Mouse (Mus musculus): ENCODE measurements around the gene Gm12355.
"Not testable (repeated sequence)": the region's sequence is repeated elsewhere in the genome, so short reads cannot be mapped to it uniquely, and the experiment has no call there.

The Gm12355 gene

DNA sequence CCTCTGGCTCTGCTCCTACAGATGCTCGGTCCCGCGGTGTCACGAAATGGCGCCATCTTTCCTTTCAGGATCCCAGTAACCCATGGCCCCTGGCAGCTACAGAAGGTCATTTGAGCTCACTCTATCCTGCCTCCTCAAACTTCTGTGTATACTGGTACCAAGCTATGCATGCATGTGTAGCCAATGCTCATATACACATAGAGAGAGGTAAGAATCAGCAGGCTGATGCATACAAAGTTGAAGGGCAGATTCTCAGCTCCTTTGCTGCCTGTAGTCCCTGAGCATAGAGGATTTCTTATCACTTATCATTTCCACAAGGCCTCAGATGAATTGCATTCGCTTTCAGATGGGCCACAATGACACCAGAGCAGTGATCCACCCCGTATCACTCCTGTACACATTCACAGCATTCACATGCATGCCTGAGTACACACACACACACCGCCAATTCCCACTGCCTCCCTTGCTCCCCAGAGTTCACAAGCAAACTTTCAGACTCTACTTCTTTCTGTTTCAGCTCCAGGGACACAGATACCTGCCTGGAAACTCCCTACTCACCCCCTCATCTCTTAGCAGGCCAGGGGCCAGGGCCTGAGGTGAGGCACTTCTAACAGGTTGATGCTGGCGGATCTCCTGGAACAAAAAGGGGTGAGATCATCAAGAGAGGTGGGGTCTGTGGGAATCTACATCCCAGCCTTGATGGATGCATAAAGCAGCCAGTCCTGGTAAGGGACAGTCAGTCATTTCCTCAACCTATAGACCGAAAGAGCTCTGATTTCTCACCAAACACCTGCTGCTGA, at the start of gene Gm12355, which contains the start of gene Gsdma3:
TSS of gene Gm12355 (minus strand) at position 51 of the 800 bp plus-strand sequence.
TSS of gene Gsdma3 (plus strand) at position 750 of the 800 bp plus-strand sequence.
- DNase-seq = no peak

DNA sequence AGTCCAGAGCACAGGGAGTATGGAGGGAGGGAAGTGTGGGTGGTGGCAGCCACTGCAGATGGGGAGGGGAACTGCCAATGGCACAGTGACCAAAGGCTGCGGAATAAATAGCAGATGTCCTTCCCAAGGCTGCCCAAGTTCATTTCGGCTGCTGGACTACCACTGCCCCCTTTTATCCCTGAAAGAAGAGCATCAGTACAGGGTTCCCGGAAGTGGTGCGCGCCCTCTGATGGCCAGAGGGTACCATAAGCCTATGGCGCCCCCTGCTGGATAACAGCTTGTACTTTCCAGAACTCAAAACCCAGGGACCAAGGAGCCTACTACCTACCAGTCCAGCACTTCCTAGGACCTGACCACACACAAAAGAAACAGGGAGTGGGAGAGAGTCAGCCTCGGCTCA, 47.7 kb upstream of the Gm12355 start:
- peak; percentile 74 for DNase-seq

DNA sequence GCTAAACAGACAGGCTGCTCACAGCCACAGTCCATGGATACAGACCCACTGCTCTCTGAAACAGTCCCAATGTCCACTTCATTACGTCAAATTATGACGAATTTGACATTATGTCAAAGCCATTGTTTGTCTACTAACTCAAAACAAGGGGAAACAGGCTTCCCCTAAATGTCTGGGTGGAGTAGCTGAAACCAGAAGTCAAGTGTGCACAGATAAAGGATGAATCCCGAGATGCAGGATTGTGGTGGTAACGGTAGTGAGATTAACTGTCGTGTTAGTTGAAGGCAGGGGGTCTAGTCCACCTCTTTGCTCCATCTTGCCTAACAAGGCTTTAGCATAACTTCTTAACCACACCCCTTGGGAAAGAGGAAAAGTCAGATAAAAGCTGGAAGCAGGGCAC, 47.0 kb upstream of the Gm12355 start:
- DNase-seq = no peak

DNA sequence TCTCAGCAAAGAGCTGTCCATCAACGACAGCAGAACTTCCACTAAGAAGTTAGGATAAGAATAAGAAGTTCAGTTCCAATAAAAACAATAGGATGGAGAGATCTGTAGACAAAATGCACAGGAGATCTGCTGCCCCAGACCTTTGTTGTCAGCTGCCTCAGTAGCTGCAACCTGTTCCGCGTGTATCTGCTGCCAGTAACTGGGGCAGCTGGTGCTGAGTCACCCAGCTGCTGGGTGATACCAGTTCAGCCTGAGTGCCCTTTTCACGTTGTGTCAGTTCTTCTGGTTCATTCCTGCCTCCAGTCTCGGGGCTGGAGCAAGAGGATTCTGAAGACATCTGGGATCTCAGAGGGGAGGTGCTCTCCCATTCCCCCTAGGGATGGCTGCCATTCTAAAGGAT, 46.4 kb upstream of the Gm12355 start:
- no peak for DNase-seq

DNA sequence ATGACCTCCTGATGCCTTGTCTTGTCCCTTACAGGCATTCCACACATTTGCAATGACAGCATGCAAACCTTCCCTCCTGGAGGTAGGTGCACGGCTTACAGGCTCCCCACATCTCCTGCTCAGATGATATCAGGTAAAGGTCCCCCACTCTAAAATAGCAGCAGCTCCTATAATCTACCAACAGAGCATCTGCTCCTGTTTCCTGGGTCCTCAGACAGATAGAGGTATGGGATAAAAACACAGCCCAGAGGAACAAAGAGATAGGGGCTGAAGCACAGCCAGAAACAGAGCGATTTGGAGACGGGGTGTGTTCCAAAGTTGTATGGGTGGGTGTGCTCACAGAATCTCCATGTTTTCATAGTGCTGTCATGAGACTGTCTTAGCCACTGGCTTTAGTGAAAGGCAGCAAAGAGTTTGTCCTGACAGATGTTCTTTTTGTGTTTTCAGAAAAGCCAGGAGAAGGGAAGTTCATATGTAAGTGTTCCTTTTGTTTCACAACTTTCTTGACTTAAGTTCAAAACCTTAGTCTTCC, 45.9 kb upstream of the Gm12355 start:
- DNase-seq = no peak

DNA sequence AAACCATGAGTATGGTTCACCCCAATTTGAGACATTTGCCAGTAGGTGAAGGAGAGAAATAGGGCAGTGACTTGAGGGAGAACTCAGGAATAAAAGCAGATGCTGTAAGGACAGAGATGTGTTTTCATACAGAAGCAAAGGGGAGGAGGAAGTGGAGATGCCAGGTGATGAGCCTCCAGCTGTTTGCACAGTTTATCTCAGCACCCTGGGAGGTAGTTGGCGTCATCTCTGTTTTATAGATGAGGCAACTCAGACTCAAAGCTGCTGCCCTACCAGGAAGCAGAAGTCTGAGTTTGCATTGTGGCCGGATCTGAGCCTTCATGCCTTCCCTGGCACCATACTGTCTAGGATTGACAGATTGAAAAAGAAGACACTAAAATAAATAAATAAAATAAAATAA, 43.5 kb upstream of the Gm12355 start:
- peak; percentile 31 for DNase-seq

DNA sequence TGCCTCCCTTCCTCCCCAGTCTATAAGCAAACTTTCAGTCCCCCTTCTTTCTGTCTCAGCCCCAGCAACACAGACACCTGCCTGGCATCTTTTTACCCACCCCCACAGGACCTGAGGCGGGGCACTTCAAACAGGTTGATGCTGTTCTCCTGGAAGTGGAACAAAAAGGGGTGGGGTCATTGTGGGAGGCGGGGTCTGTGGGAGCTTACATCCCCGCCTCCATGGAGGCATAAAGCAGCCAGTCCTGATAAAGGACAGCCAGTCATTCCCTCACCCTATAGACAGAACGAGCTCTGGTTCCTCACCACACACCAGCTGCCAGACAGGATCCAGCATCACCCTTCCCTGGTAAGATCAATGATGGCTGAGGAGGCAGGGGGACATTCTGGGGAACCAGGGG, 38.6 kb upstream of the Gm12355 start, which contains the start of gene Gsdma:
TSS of gene Gsdma (plus strand) at position 261 of the 400 bp plus-strand sequence.
- DNase-seq = no peak

DNA sequence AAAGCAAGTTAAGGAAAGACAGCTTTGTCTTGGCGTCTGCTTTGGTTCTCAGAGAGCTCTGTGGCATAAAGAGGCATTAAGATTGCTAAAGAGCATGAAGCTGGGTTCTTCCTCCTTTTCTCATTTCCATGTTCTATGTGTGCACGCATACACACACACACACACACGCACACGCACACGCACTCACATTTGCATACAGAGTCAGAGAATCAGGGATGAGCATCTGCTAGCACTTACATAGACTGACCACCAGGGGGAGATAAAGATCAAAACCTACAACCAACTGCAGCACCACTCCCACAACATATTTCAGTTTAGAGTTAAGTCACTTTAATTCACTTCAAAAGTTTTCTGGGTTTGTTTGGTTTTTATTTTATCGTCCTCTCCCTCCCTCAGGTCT, 35.1 kb upstream of the Gm12355 start:
- peak; percentile 52 for DNase-seq

DNA sequence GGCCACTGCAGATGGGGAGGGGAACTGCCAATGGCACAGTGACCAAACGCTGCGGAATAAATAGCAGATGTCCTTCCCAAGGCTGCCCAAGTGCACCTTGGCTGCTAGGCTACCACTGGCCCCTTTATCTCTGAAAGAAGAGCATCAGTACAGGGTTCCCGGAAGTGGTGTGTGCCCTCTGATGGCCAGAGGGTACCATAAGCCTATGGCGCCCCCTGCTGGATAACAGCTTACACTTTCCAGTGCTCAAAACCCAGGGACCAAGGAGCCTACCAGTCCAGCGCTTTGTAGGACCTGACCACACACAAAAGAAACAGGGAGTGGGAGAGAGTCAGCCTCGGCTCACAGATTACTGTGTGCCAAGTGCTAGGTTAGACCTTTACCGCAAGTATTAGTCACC, 29.6 kb upstream of the Gm12355 start:
- peak; percentile 65 for DNase-seq

DNA sequence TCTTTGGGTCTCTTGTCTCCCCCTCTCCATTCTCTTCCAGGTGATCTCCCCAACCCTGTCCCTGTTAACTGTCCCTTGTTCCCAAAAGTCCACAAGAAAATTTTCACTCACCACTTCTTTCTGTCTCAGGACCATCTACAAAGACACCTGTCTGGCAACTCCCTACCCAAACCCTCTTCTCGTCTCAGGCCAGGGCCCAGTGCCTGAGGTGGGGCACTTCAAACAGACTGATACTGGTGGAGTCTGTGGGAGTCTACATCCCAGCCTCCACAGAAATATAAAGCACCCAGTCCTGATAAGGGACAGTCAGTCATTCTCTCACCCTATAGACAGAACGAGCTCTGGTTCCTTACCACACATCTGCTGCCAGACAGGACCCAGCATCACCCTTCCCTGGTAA, 21.0 kb upstream of the Gm12355 start, which contains the start of gene Gsdma2:
TSS of gene Gsdma2 (plus strand) at position 301 of the 400 bp plus-strand sequence.
- DNase-seq = no peak

DNA sequence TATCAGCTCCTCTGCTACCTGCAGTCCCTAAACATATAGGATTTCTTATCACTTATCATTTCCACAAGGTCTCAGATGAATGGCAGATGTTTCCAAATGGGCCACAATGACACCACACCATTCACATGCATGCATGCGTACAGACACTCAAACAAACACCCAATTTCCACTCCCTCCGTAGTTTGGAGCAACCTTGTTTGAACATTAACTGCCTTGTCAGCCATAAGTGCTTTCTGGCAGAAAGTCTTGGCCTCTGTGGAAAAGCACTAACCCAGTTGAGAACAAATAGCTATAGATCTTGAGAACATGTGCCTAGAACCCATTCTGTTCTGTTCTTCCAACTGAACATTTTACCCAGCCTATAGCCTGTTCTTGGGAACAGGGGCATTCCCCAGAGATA, 20.5 kb upstream of the Gm12355 start:
- DNase-seq = no peak

DNA sequence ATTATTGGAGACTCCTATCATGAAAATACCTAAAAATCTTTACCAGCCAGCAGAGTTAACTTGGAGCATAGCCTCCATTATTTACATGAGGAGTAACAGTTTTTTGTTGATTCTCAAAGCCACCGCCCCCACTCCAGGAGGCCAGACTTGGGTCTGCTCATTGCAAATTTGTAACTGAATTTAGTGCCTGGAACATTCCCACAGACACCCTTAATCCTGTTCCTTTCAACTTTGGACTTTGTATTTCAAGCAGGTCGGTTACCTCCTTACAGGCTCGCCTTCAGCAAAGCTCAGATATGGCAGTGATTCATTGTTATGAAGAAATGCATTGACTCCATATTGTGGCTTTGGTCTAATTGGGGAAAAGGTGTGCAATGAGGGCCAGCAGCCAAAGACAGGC, 19.3 kb upstream of the Gm12355 start:
- DNase-seq = no peak

DNA sequence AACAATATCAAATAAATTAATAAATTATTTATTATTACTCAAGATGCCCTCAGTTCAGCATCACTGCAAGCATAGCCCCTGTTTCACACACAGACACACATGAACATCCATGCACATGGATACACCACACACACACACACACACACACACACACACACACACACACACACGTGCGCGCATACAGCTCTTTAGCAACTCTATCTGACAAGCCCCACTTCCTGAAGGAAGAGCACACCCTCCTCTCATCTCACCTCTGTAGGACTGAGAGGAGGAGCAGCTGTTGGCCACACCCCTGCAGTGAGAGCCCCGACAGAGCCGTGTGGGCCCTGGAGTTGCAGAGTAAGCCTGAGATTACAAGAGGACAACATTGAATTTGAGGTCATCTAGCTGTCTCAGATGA, 14.6 kb upstream of the Gm12355 start:
- DNase-seq = peak; percentile 3

DNA sequence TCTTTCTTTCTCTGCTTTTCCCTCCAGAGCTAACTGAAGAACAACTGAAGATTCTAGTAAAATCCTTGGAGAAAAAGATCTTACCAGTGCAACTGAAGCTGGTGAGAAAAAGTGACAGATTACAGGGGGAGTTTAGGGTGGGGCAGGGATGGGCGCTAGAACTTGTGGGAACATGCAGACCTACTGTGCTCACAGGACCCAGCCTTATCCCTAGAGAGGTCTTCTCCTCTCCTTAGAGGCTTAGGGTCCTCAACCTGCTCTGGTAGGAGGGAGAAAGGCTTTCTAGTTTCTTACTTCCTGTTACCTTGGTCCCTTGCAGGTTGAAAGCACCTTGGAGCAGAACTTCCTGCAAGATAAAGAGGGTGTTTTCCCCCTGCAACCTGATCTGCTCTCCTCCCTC, 12.0 kb upstream of the Gm12355 start:
- no peak for DNase-seq

DNA sequence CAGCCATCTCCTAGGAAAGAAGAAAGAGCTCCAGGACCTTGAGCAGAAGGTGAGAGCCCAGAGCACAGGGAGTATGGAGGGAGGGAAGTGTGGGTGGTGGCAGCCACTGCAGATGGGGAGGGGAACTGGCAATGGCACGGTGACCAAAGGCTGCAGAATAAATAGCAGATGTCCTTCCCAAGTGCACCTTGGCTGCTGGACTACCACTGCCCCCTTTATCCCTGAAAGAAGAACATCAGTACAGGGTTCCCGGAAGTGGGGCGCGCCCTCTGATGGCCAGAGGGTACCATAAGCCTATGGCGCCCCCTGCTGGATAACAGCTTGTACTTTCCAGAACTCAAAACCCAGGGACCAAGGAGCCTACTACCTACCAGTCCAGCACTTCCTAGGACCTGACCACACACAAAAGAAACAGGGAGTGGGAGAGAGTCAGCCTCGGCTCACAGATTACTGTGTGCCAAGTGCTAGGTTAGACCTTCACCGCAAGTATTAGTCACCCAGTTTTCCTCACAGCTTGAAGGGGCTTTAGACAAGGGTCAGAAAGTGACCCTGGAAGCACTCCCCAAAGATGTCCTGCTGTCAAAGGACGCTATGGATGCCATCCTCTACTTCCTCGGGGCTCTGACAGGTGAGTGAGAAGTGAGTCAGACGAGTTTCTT, 10.0 kb upstream of the Gm12355 start:
- peak; percentile 58 for DNase-seq

DNA sequence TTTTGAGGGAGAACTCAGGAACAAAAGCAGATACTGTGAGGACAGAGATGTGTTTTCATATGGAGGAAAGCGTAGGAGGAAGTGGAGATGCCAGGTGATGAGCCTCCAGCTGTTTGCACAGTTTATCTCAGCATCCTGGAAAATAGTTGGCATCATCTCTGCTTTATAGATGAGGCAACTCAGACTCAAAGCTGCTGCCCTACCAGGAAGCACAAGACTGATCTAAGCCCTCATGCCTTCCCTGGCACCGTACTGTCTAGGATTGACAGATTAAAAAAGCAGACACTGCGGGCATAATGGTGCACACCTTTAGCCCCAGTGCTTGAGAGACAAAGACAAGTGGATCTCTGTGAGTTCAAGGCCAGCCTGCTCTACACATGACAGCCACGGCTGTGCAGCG, 5.2 kb upstream of the Gm12355 start:
- no peak for DNase-seq

DNA sequence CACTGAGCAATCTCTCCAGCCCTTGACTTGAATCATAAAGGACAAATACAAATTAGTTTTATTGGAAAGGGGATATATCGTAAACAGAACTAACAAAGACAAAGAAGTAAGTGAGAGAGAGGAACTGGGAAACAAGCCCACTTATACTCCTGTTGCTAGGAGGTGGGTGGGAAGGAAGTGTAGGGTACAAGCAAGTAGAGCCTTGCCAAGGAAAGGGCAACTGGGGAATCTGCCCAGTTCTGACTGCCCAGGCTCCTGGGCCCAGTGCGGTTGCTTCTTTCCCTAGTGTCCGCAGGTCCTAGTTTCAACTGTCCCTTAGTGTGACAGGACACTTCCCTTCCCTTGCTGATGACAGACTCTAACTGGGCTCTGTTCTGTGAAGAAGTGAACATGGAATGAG, 3.2 kb upstream of the Gm12355 start:
- DNase-seq = no peak

DNA sequence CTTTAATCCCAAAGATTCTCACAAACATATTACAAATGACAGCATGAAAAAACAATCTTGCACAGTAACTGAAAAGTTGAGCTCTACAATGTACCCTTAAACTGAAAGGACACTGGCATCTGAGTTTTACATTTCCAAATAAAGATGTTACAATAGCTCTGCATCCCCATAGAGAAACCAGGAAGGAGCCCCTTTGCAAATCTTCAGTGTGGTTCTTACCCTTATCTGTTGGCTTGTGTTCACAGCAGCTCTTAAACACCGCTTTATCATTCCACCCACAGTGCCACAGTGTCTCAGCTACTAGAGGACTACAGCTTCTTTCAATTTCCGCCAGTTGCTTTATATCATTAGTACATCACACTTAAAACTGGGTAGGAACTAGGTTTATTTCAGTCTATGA, 1.1 kb downstream of the Gm12355 start:
- not testable (repeated sequence) for DNase-seq

DNA sequence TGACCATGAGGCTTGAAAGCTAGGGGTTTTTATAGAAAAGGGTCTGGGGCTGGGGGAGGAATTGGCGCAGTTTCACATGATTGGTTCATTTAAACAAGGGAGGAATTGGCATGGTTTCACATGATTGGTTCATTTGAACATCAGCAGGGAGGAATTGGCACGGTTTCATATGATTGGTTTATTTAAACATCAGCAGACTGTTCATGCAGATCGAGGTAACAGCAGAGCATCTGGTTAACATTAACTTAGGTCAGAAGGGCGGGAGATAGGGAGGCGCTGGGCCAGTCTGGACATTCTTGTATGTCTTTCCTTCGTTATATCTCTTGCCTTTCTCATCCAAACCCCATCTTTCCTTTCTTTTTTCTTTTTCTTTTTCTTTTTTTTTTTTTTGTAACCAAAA, 1.5 kb downstream of the Gm12355 start:
- DNase-seq = not testable (repeated sequence)

DNA sequence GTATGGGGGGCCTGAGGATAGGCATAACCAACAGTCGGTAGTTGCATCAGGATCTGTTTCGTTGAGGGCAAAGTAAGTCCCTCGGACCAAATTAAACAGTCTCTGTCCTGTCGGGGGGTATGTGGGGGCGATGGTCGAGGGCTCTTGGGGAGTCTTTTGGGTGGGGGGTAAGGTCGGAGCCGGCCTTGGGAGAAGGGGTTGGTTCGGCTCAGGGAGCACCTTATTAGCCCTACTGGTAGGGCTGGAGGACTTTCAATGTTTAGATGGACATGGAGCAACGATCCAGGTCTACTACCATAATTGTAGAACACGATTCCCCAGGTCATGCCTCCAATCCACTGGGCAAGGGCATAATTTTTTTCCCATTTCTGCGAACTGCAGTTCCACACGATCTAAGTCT, 4.7 kb downstream of the Gm12355 start:
- DNase-seq = no peak

DNA sequence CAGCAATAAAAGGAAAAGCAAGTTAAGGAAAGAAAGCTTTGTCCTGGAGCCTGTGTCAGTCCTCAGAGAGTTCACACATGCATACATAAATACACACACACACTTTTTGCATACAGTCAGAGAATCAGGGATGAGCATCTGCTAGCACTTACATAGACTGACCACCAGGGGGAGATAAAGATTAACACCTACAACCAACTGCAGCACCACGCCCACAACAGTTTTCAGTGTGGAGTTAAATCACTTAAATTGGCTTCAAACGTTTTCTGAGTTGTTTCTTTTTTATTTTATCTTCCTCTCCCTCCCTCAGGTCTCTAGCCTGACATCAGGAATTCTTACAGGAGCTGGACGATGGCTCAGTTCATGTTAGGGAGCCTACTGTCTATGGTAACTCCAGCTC, 18.7 kb downstream of the Gm12355 start:
- peak; percentile 58 for DNase-seq

DNA sequence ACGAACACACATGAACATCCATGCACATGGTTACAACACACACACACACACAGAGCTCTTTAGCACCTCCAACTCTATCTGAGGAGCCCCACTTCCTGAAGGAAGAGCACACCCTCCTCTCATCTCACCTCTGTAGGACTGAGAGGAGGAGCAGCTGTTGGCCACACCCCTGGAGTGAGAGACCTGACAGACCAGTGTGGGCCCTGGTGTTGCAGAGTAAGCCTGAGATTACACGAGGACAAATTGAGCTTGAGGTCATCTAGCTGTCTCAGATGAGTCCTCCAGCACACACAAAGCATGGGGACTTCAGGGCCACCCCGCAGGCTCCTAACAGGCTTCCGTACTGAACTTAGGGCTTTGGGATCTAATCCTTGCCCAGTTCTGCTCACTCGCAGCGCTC, 20.6 kb downstream of the Gm12355 start:
- not testable (repeated sequence) for DNase-seq

DNA sequence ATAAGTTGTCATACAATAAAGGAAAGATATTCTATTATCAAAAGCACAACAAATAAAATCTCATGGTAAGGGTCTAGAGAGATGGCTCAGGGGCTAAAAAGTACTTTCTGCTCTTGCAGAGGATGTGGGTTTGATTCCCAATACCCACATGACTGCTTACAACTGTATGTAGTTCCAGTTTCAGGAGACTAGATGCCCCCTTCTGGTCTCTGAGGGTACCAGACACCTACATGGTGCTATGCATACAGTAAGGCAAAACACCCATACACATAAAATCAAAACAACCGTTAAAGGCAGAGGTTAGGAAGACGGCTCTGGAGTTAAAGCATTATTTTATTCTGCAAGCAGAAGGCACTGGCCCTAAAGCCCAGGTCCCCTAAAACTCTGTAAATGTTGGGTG, 21.5 kb downstream of the Gm12355 start:
- peak; percentile 31 for DNase-seq

DNA sequence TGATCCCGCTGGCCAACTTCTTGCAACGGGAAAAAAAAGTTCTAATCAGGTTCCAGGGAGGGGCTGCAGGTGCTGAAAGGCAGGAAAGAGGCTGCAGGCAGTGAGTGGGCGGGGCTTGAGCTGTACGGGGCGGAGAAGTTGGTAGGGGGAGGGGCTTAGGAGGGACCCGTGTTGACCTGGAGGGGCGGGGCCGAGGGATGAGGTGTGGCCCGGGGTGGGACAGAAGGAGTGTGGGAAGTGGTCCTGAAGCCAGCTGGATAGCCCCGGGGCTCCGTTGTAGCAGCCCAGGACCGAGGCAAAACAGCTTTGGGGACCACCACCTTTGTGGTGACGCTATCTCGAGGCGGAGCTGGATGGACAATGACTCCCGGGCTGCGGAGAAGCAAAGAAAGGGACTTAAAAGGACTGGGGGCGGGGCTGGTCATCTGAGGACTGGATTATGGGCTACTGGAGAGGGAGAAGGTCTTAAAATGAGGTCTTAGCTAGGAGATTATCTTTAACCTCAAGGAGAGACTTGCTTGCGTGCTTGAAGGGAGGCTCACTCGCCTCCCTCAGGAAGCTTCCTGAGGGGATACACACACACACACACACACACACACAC, 23.3 kb downstream of the Gm12355 start:
- peak; percentile 65 for DNase-seq
